Mouse (Mus musculus) heart, adult 2 months (tissue): ENCODE results near the gene Ifna11.

Source experiments
- CTCF ChIP-seq: fragments of 200-600 bp; IDR thresholded peaks from 2 replicates; pipeline ENCODE4 v1.8.1; 2022; ENCODE audit warnings: antibody characterized with exemption, mild to moderate bottlenecking, moderate library complexity
- EP300 ChIP-seq: fragments of 200-500 bp; IDR thresholded peaks from 2 replicates; pipeline ENCODE4 v1.6.1; 2011; ENCODE audit warnings: low read depth, low read length, control low read depth; ENCODE audit not compliant: insufficient read depth
- POLR2A ChIP-seq: fragments of 200-500 bp; IDR thresholded peaks from 2 replicates; pipeline ENCODE4 v1.6.1; 2011; ENCODE audit warnings: mild to moderate bottlenecking, low read depth, low read length, control low read depth; ENCODE audit not compliant: insufficient read depth

GRCm38 (mm10) chr4:88819659-88820058 is at the start of gene Ifna11:
- TF ChIP-seq CTCF (no peak), EP300 (no peak), POLR2A (no peak)
